In genomic region chr17:23745301-23746251, GRCm38 (mm10) we compare ENCODE assay signal across 7 mouse cellular contexts. TPM values are rescaled to one million over a fixed set of nuclear protein-coding genes. Genes with fewer than 3 reads are reported as not detected.
DNase-seq lines count a peak whose midpoint lies in the region; ATAC-seq and TF ChIP-seq lines count a peak whose summit lies in the region.

Gene Kremen2, minus strand, starts transcription at chr17:23745833.

- H3K27me3 ChIP-seq in CH12.LX (replicated peaks): peaks cover 52% of the 10 kb centered on the region
- peaks cover 52% of the 10 kb centered on the region for H3K27me3 ChIP-seq in forebrain, postnatal 0 days (ENCODE audit: insufficient read depth, low read length)
- peaks cover 77% of the 10 kb centered on the region for H3K27me3 ChIP-seq in midbrain, embryonic 13.5 days

- peak within 1 kb of the TSS in 1 of 3 experiments; percentile 2 for H3K4me3 ChIP-seq in CH12.LX (replicated peaks in 1 of 3; ENCODE audit: low read depth in 2 of 3, low read length in 2 of 3, poor library complexity in 1 of 3)
- peak within 1 kb of the TSS; percentile 44 for H3K4me3 ChIP-seq in forebrain, postnatal 0 days (ENCODE audit: low read depth, low read length)
- H3K4me3 ChIP-seq in midbrain, embryonic 13.5 days (replicated peaks): peak within 1 kb of the TSS; percentile 36

- in situ Hi-C loops in CH12.LX (cut with MboI; ENCODE audit: low pct_ligation_motif_present, low pct_unique_long_range_greater_than_20kb, low sequenced_read_pairs): no loop called here

- H3K9ac ChIP-seq in CH12.LX (ENCODE audit: insufficient read depth, low read depth): 0 out of 2 replicates have a peak within 1 kb of the TSS, but pooled peaks have one; percentile 23
- H3K9ac ChIP-seq in forebrain, postnatal 0 days: peak within 1 kb of the TSS; percentile 52; the same call in 1 of the 2 replicates
- H3K9ac ChIP-seq in midbrain, embryonic 13.5 days (replicated peaks): peak within 1 kb of the TSS; percentile 64

- H3K4me1 ChIP-seq in CH12.LX (ENCODE audit: control insufficient read depth in 1 of 2, insufficient read depth in 2 of 2): peaks cover 35 to 59% of the 10 kb centered on the region in 2 experiments
- peaks cover 9% of the 10 kb centered on the region for H3K4me1 ChIP-seq in forebrain, postnatal 0 days (ENCODE audit: insufficient read depth)
- H3K4me1 ChIP-seq in midbrain, embryonic 13.5 days (replicated peaks): peaks cover 30% of the 10 kb centered on the region

- dilution Hi-C loops in CH12.LX (cut with MboI; ENCODE audit: extremely low pct_ligation_motif_present, extremely low pct_unique_long_range_greater_than_20kb, low sequenced_read_pairs): no loop called here

- TF ChIP-seq POLR2A in CH12.LX (IDR thresholded peaks at IDR 0.05; ENCODE audit: low read depth, low read length): no peak

- TF ChIP-seq CTCF in CH12.LX (conservative IDR thresholded peaks at IDR 0.05 in 1 of 2, IDR thresholded peaks at IDR 0.05 in 1 of 2; ENCODE audit: low read depth in 2 of 2, low read length in 2 of 2): no peak
- no peak for TF ChIP-seq CTCF in forebrain, postnatal 0 days (IDR thresholded peaks at IDR 0.05; ENCODE audit: low read depth)

- peak; percentile 17 to 18 for DNase-seq in B cell, adult 2 months
- DNase-seq in CH12.LX (ENCODE audit: extremely low read depth): no peak
- DNase-seq in forebrain, postnatal 0 days: peak; percentile 59
- DNase-seq in spleen, adult 18-20 months: no peak
- DNase-seq in T-cell, adult 2 months (ENCODE audit: low spot score): no peak

- H3K36me3 ChIP-seq in CH12.LX (replicated peaks in 1 of 2; ENCODE audit: control insufficient read depth in 1 of 2, insufficient read depth in 1 of 2, low read length in 1 of 2): peaks cover 0 to 4% of the 10 kb centered on the region in 2 experiments
- no peaks in the 10 kb centered on the region for H3K36me3 ChIP-seq in forebrain, postnatal 0 days (ENCODE audit: insufficient read depth)
- 0 out of 2 replicates have a peak, but pooled peaks cover 3% of the 10 kb centered on the region for H3K36me3 ChIP-seq in midbrain, embryonic 13.5 days

- TF ChIP-seq RAD21 in CH12.LX (IDR thresholded peaks at IDR 0.05; ENCODE audit: low read depth, low read length): no peak

- peak; percentile 7; the same call in 1 of the 2 replicates for ATAC-seq in forebrain, postnatal 0 days
- peak; percentile 37; the same call in 1 of the 2 replicates for ATAC-seq in midbrain, embryonic 13.5 days
- ATAC-seq in granulocyte monocyte progenitor cell, adult 5-6 weeks (replicated peaks; ENCODE audit: poor library complexity, severe bottlenecking): no peak

- no peaks in the 10 kb centered on the region for H3K9me3 ChIP-seq in CH12.LX (replicated peaks; ENCODE audit: low read length)
- H3K9me3 ChIP-seq in forebrain, postnatal 0 days (ENCODE audit: low read length): no peaks in the 10 kb centered on the region
- no peaks in the 10 kb centered on the region for H3K9me3 ChIP-seq in midbrain, embryonic 13.5 days

- H3K4me2 ChIP-seq in CH12.LX (ENCODE audit: insufficient read depth, low read depth, poor library complexity, severe bottlenecking): peak within 1 kb of the TSS; percentile 17; the same call in 1 of the 2 replicates
- peak within 1 kb of the TSS; percentile 89 for H3K4me2 ChIP-seq in forebrain, postnatal 0 days (ENCODE audit: low read depth)
- H3K4me2 ChIP-seq in midbrain, embryonic 13.5 days (replicated peaks): peak within 1 kb of the TSS; percentile 69

- H3K27ac ChIP-seq in CH12.LX (ENCODE audit: insufficient read depth, low read depth): no peak within 1 kb of the TSS
- no peak within 1 kb of the TSS for H3K27ac ChIP-seq in forebrain, postnatal 0 days (ENCODE audit: low read depth, low read length)
- no peak within 1 kb of the TSS for H3K27ac ChIP-seq in midbrain, embryonic 13.5 days

- 1% methylated on average over 43 of the region's 45 CpGs for WGBS in forebrain, postnatal 0 days
- under 1% methylated on average over 35 of the region's 45 CpGs for WGBS in midbrain, embryonic 13.5 days

- TF ChIP-seq EP300 in CH12.LX (IDR thresholded peaks at IDR 0.05; ENCODE audit: low read length): no peak

- no peaks in the 10 kb centered on the region for H3K79me2 ChIP-seq in CH12.LX (replicated peaks; ENCODE audit: control insufficient read depth, extremely low read depth, insufficient read depth, poor library complexity, severe bottlenecking)

TF ChIP-seq in CH12.LX, 34 proteins besides CTCF, POLR2A, EP300 and RAD21:
- TF ChIP-seq USF1 (IDR thresholded peaks at IDR 0.05; ENCODE audit: low read depth, low read length) (no peak), CHD2 (IDR thresholded peaks at IDR 0.05; ENCODE audit: low read length) (peak; percentile 53; the same call in 1 of the 2 replicates)
TF ChIP-seq in CH12.LX: peak in this region for 1.

RNA-seq across cellular contexts. Expression of gene Kremen2, which starts in this region (rescaled TPM):
- 0.34 and 0.55 TPM in 2 replicates for total RNA-seq in CH12.LX (2012; rRNA removed)
- 0.14 and 0.23 TPM in 2 replicates for total RNA-seq in CH12.LX (2014; rRNA removed)
- polyA plus RNA-seq in CH12.LX (2012; ENCODE audit: insufficient read length, low read depth): 0.21 and 0.23 TPM in 2 replicates
- 0.38 and 0.90 TPM in 2 replicates for total RNA-seq in forebrain, postnatal 0 days (2014; rRNA removed)
- polyA plus RNA-seq in forebrain, postnatal 0 days (2015; fragmentation: Nextera tagmentation; extraction: Ambion mirVana): 0.23 and 0.82 TPM in 2 replicates
- 0.57 and 0.66 TPM in 2 replicates for polyA plus RNA-seq in midbrain, embryonic 13.5 days (2015; fragmentation: Nextera tagmentation; extraction: Ambion mirVana)
- not detected in 2 replicates for total RNA-seq in granulocyte monocyte progenitor cell, adult 5-6 weeks (2014; fragmentation: Nextera tagmentation)
- not detected in 2 replicates for total RNA-seq in granulocyte monocyte progenitor cell, adult 5-6 weeks (2017)

Comparison
In these comparisons a context has a peak if more than half of its experiments do, and no peak if none do; other contexts are left out.
1. Peak in DNase-seq, ATAC-seq, H3K4me3 ChIP-seq, H3K9ac ChIP-seq and H3K4me2 ChIP-seq in forebrain, postnatal 0 days; RNA of the gene not detected or under 1 TPM.
2. Peak in ATAC-seq, H3K4me3 ChIP-seq, H3K9ac ChIP-seq and H3K4me2 ChIP-seq in midbrain, embryonic 13.5 days; RNA of the gene not detected or under 1 TPM.
3. DNase-seq: peak in B cell, adult 2 months (2 of 2); none in CH12.LX (single experiment), spleen, adult 18-20 months (0 of 2) and T-cell, adult 2 months (single experiment).
4. H3K4me2 ChIP-seq: peak in every context shown above with its lines; median percentile 89 in forebrain, postnatal 0 days; 69 in midbrain, embryonic 13.5 days; 17 in CH12.LX.
5. Peak in every context shown above with its lines, with median percentiles within 50 percentile points of each other: H3K9ac ChIP-seq.